Mouse (Mus musculus) heart, adult 2 months (tissue): ENCODE results near the gene Rln3. TPM values are rescaled to one million over a fixed set of nuclear protein-coding genes. Genes with fewer than 3 reads are reported as not detected.
A peak's percentile ranks its signal among the peaks of the same experiment; 100 is the strongest.

Source experiments
- DNase-seq, 2 experiments: peaks; one replicate each; pipeline ENCODE4 v3.0.0; 2021
- H3K27ac ChIP-seq: fragments of 200-600 bp; 2 replicates; pipeline ENCODE4 v1.8.1; 2022
- H3K27me3 ChIP-seq: fragments of 200-500 bp; 2 replicates; pipeline ENCODE4 v1.6.1; 2012; ENCODE audit warnings: mild to moderate bottlenecking, low read length, inconsistent platforms, mixed read lengths; ENCODE audit not compliant: control insufficient read depth, insufficient read depth
- H3K36me3 ChIP-seq: fragments of 200-500 bp; 2 replicates; pipeline ENCODE4 v1.6.1; 2012; ENCODE audit warnings: low read length, inconsistent platforms; ENCODE audit not compliant: control insufficient read depth, insufficient read depth
- H3K4me1 ChIP-seq: fragments of 200-500 bp; 2 replicates; pipeline ENCODE4 v1.6.1; 2011; ENCODE audit warnings: low read length; ENCODE audit not compliant: control insufficient read depth, insufficient read depth
- H3K4me3 ChIP-seq: fragments of 200-600 bp; 2 replicates; pipeline ENCODE4 v1.8.1; 2022
- H3K79me2 ChIP-seq: fragments of 200-500 bp; replicated peaks from 2 replicates; pipeline ENCODE4 v1.6.1; 2012; ENCODE audit warnings: mild to moderate bottlenecking, inconsistent platforms, low read length, moderate library complexity, mixed read lengths; ENCODE audit not compliant: control insufficient read depth, insufficient read depth
- H3K9ac ChIP-seq: fragments of 200-500 bp; 2 replicates; pipeline ENCODE4 v1.6.1; 2012; ENCODE audit warnings: low read depth, mild to moderate bottlenecking, control low read depth, inconsistent platforms, low read length, mixed read lengths
- CTCF ChIP-seq: fragments of 200-600 bp; IDR thresholded peaks from 2 replicates; pipeline ENCODE4 v1.8.1; 2022; ENCODE audit warnings: antibody characterized with exemption, mild to moderate bottlenecking, moderate library complexity
- EP300 ChIP-seq: fragments of 200-500 bp; IDR thresholded peaks from 2 replicates; pipeline ENCODE4 v1.6.1; 2011; ENCODE audit warnings: low read depth, low read length, control low read depth; ENCODE audit not compliant: insufficient read depth
- POLR2A ChIP-seq: fragments of 200-500 bp; IDR thresholded peaks from 2 replicates; pipeline ENCODE4 v1.6.1; 2011; ENCODE audit warnings: mild to moderate bottlenecking, low read depth, low read length, control low read depth; ENCODE audit not compliant: insufficient read depth
- WGBS: fragments of 180-500 bp; shearing (Covaris S2); methylation state at CpG from one replicate; pipeline ENCODE4 v1.1.7; 2018; 5-methylcytosine and 5-hydroxymethylcytosine counted together
- intact Hi-C: fragments of 180-260 bp; cut with DNase I; formaldehyde crosslinking; loops from one replicate; pipeline ENCODE4 v1.15.1; 2025
- polyA plus RNA-seq: library from polyadenylated mRNA; depleted of rRNA; stranded (reverse); fragments of >200 nt; gene quantifications from 2 replicates; pipeline ENCODE4 v1.2.3, GENCODE M21; 2012
- total RNA-seq, 2 experiments: library from RNA; stranded (reverse); gene quantifications; 2 replicates each; pipeline ENCODE4 v1.2.3; 2021

Rln3 gene
- total and polyA plus RNA-seq, 3 experiments, result not detected

DNA sequence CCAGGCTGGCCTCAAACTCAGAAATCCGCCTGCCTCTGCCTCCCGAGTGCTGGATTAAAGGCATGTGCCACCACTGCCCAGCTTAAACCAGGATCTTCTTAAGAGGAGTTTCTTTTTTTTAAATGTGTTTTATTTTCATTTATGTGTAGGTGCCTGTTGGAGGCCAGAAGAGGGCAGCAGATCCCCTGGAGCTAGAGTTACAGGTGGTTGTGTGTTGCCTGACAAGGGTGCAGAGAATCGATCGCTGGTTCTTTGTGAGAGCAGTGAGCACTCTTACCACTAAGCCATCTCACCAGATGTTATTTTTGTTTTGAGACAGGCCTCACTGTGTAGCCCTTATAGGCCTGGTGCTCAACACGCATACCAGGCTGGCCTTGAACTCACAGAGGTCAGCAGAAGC lies 29.0 kb downstream of the Rln3 start:
- WGBS, result 93% methylated on average over 5 of the region's 5 CpGs
- intact Hi-C loops, result no loop called here
- no peak for TF ChIP-seq POLR2A
- TF ChIP-seq EP300, result no peak
- TF ChIP-seq CTCF, result no peak
- Histone ChIP-seq H3K4me1 (no peaks in the 10 kb centered on the region; the same call in 1 of the 2 replicates), H3K27me3 (no peaks in the 10 kb centered on the region), H3K27ac (no peak overlapping the region), H3K79me2 (no peaks in the 10 kb centered on the region), H3K9ac (no peak overlapping the region), H3K36me3 (no peaks in the 10 kb centered on the region), H3K4me3 (no peak overlapping the region)
- DNase-seq, result no peak

DNA sequence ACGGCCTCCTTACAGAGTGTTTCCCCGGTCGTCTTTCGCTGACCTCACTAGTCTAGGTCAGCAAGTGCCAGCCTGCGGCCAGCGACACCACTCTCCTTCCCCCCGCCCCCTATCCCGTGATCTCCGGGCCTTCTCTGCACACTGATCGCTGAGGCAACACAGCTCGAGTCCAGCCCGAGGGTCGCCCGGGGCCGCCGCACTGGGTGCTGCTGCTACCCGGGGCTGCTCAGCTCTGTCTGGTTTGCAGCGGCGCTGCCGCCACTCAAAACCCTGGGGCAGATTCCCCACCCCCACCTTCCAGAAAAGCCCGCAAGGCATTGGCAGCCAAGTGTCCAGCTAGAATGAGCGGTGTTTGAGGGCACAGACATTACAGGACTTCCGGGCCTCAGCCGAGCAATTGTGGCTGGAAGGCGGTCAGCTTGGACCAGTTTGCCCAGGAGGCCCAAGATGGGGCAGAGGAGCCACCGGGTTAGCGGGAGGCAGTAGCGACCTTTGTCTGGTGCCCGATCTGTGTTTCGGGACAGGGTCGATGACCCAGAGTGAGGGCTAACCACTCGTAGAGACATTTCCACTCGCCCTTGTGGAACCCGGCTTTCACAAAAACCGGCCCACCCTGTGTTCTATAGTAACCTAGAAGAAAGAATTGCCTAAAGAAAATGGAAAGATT lies 32.2 kb downstream of the Rln3 start:
- Histone ChIP-seq H3K4me3 (no peak overlapping the region), H3K4me1 (peaks cover 2% of the 10 kb centered on the region), H3K79me2 (no peaks in the 10 kb centered on the region), H3K27ac (no peak overlapping the region), H3K36me3 (no peaks in the 10 kb centered on the region), H3K27me3 (peaks cover 2% of the 10 kb centered on the region; the same call in 1 of the 2 replicates), H3K9ac (peak overlapping the region; percentile 35; the same call in 1 of the 2 replicates)
- peak in 1 of 2 experiments; percentile 41 for DNase-seq
- 33% methylated on average over 35 of the region's 35 CpGs for WGBS
- TF ChIP-seq EP300 (no peak), POLR2A (no peak), CTCF (no peak)
- intact Hi-C loops, result no loop called here

DNA sequence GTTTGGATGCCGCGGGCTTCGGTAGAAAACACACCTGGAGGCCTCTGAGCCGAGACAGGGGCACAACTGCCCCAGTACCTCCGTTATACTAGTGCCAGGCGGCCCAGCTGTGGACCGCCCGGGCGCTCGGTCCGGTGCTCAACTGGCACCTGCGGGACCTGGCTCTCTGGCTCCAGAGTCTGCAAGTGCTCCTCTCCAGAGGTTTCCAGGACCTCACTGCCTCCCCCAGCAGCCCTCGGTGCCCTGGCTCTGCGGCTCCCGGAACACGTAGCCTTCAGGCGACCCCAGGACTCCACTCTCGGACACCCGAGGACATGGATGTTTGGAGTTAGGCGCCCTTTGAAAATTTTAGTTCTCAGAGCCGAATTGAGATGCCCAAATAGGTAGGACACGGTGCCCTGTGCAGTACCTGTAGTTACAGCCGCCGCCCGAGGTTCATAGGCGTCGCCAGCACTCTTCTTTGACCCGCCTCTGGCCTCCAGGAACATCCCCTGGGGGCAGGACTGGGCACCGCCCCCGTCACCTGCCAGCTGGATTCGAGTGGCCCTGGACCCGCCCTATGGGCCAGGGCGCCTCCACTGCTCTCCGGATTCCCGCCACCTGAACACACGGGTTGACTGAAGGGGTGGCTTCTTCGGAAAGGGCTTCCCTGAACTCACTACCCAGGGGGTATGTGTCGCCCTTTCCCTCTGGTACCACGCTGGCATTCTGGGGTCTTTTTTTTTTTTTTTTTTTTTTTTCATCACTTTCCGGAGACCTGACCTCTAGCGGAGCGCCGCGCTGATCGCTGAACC lies 32.9 kb downstream of the Rln3 start, which contains the start of gene 2210011C24Rik:
2210011C24Rik (minus strand) TSS at position 467 of the 794 bp plus-strand sequence.
- H3K4me3 ChIP-seq, result peak within 1 kb of the TSS; percentile 58
- 2% methylated on average over 45 of the region's 45 CpGs for WGBS
- H3K36me3 ChIP-seq, result no peaks in the 10 kb centered on the region
- peak within 1 kb of the TSS; percentile 79 for H3K9ac ChIP-seq
- no peaks in the 10 kb centered on the region for H3K79me2 ChIP-seq
- peak in 1 of 2 experiments; percentile 24 for DNase-seq
- H3K27ac ChIP-seq, result no peak within 1 kb of the TSS; the same call in 1 of the 2 replicates
- peaks cover 2% of the 10 kb centered on the region for H3K4me1 ChIP-seq
- TF ChIP-seq EP300, result no peak
- no peak for TF ChIP-seq POLR2A
- TF ChIP-seq CTCF, result 0 out of 2 replicates have a peak, but pooled peaks have one; percentile 18
- H3K27me3 ChIP-seq, result peaks cover 2% of the 10 kb centered on the region; the same call in 1 of the 2 replicates
- intact Hi-C loops, result loop anchor here (2.0 kb wide), 2 partner anchors 13 to 55 kb away; partner anchors contain the start of gene Rfx1

DNA sequence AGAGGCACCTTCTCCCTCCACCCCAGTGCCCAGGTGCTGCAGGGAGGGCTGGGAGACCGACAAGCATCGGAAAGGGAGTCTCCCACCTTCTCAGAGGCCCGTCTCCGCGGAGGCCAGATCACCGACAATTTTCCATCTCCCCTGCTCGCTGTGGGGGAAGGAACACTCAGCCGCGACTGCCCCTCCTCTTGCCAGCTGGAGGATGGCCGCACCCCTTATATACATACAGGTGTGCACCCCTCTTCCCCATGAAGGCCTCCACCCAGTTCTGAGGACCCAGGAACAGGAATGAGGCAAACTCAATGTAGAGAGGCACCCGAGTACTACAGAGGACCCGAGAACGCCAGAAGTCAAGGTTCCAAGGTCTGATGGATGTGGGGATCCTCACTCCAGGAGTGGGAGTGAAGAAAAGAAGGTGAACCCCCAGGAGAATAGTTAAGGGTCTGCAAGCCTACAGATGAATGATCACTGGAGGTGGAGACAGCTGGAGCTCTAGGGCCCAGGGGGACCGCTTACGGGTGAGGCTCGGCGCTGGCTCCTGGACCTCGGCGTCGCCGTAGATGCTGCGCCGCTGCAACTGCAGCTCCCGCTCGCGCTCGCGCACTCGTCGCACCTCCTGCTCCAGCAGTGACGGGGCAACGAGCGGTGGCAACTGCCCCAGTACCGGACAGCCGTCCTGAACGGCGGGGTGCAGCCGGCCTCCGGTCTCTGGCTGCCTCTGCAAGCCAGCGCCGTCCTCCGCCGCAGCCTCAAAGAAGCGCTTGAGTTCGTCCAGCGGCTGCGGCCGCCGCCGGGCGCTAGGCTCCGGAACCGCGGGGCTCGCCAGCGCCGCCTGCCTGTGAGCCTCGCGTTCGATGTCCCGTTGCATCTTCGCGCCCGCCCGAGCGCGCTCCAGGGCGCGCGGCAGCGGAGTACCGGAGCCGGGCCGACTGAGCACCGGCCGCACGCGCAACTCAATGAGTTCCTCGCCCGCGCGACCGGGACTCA lies 33.9 kb downstream of the Rln3 start:
- peaks cover 2% of the 10 kb centered on the region; the same call in 1 of the 2 replicates for H3K27me3 ChIP-seq
- intact Hi-C loops, result loop anchor here (1.0 to 2.0 kb wide), 3 partner anchors 14 to 346 kb away; partner anchors contain the start of gene Rfx1
- WGBS, result 3% methylated on average over 83 of the region's 83 CpGs
- no peaks in the 10 kb centered on the region for H3K36me3 ChIP-seq
- H3K4me1 ChIP-seq, result peaks cover 2% of the 10 kb centered on the region
- H3K27ac ChIP-seq, result no peak overlapping the region; the same call in 1 of the 2 replicates
- DNase-seq, result peak; percentile 87 to 92
- H3K9ac ChIP-seq, result peak overlapping the region; percentile 79
- TF ChIP-seq POLR2A (no peak), CTCF (no peak; the same call in 1 of the 2 replicates), EP300 (no peak)
- peak overlapping the region; percentile 58 for H3K4me3 ChIP-seq
- no peaks in the 10 kb centered on the region for H3K79me2 ChIP-seq

DNA sequence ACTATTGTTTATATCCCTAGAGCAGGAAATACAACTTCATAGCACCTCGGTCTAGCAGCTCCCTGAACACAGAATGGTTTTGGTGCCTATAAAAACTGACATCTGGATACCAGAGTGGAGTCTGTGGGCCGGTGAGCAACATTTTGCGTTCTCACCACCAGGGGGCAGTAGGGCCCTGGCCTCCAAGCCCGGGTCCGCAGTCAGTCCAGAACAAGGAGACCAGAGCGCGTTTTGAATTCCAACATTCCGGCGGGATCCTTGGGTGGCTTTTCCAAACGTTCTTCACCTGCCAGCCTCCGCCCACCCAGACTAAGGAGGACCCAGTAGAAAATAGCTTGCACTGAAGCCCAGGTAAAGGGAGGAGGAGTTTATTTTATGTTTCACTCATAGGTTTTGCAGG lies 34.9 kb downstream of the Rln3 start:
- no peak overlapping the region for H3K4me3 ChIP-seq
- no peaks in the 10 kb centered on the region for H3K79me2 ChIP-seq
- peaks cover 2% of the 10 kb centered on the region; the same call in 1 of the 2 replicates for H3K27me3 ChIP-seq
- 2% methylated on average over 11 of the region's 11 CpGs for WGBS
- H3K9ac ChIP-seq, result no peak overlapping the region
- peak; percentile 87 to 92 for DNase-seq
- TF ChIP-seq CTCF, result no peak; the same call in 1 of the 2 replicates
- TF ChIP-seq EP300, result 0 out of 2 replicates have a peak, but pooled peaks have one; percentile 45
- H3K36me3 ChIP-seq, result no peaks in the 10 kb centered on the region
- no peak overlapping the region for H3K27ac ChIP-seq
- H3K4me1 ChIP-seq, result peaks cover 4% of the 10 kb centered on the region
- intact Hi-C loops, result loop anchor here (1.0 to 2.0 kb wide), 3 partner anchors 15 to 347 kb away; partner anchors contain the start of gene Rfx1
